Mouse (Mus musculus): Measurements from ENCODE around the gene Tspo. TPM values are rescaled to one million over a fixed set of nuclear protein-coding genes. Genes with fewer than 3 reads are reported as not detected.
A peak's percentile ranks its signal among the peaks of the same experiment; 100 is the strongest.

Tspo gene
- polyA plus RNA-seq, 1 experiment from 2014 or later: 24.7 TPM

DNA sequence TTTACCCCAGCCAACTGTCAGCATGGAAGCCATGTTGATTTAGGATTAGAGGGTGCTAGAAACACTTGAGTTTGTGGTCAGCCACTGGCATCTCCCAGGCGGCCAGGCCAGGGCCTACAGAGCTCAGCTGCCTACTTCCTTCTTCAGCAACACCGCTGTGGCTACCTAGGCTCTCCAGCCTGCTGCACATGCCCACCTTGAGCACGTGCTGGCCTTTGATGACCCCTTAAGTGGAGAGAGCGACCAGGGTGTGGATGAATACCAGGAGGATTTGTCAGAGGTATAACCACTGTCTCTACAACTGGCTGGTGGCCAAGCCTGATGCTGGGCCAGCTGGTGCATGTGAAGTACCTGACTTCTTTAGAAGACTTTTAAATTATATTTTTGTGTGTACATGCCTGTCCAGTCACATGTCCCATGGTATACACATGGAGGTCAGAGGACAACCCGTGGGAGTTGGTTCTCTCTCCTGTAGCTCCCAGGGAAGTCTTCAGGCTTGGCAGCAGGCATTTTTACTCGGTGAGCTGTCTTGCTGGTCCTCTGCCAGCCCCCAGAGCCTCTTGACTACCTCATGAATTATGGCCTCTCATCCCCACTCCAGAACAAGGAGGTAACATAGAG is 11.4 kb downstream of the Tspo start:
- no peak overlapping the region for H3K9ac ChIP-seq (replicated peaks; ENCODE audit: low read length)
- peaks cover 12% of the 10 kb centered on the region for H3K36me3 ChIP-seq (replicated peaks; ENCODE audit: control insufficient read depth, insufficient read depth, low read depth, low read length)
- WGBS: 86% methylated on average over 6 of the region's 6 CpGs
- no peak for ATAC-seq (replicated peaks; ENCODE audit: insufficient number of reproducible peaks, low FRiP score, low TSS enrichment, low read depth)
- H3K4me3 ChIP-seq (ENCODE audit: low read depth, low read length): no peak overlapping the region
- no peak overlapping the region for H3K27ac ChIP-seq (replicated peaks; ENCODE audit: low read depth, low read length)
- no peaks in the 10 kb centered on the region for H3K9me3 ChIP-seq (replicated peaks; ENCODE audit: control insufficient read depth, low read length)
- DNase-seq (ENCODE audit: low spot score): no peak
- no peak overlapping the region for H3K4me2 ChIP-seq (ENCODE audit: low read depth, low read length)
- H3K4me1 ChIP-seq (ENCODE audit: control insufficient read depth, insufficient read depth, low read length): no peaks in the 10 kb centered on the region
- H3K27me3 ChIP-seq (ENCODE audit: control insufficient read depth, insufficient read depth, low read length): no peaks in the 10 kb centered on the region

DNA sequence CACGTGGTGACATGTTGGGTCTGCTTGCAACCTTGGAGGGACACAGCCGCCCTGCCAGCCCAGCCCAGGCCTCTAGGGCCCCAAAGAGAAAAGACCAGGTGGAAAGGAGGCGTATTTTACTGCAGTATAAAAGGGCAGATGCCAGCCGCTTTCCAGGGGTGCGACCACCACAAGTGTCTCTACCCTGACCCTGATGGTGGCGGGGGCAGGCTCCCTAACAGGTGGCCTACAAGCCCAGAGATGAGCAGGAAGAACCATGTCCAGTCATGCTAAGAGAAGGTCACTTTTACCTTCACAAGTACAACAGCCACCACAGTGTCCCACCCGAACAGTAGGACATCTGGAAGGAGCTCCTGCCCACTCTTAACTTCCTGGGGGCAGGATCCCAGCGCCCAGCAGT is 12.2 kb downstream of the Tspo start:
- WGBS: 93% methylated on average over 8 of the region's 8 CpGs

DNA sequence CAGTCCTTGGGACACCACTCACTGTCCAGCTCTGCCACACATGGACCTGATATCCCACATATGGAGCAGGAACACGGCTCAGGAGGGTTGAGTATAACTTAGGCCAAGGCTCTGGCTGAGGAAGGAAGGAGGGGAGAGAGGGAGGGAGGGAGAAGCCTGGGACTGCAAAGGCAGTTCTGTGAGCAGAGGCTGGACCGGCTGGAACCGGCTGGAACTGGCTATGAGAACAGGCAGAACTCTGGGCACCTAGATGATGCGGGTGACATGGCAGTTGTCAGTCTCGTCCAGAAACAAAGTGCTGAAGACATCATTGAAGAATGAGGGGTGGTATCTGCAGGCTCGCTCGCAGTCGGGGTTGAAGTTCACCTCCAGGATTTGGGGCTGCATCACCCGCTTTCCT is 13.3 kb downstream of the Tspo start:
- H3K9ac ChIP-seq (replicated peaks; ENCODE audit: low read length): no peak overlapping the region
- WGBS: 89% methylated on average over 9 of the region's 9 CpGs
- H3K4me3 ChIP-seq (ENCODE audit: low read depth, low read length): no peak overlapping the region
- H3K9me3 ChIP-seq (replicated peaks; ENCODE audit: control insufficient read depth, low read length): no peaks in the 10 kb centered on the region
- peaks cover 19% of the 10 kb centered on the region for H3K36me3 ChIP-seq (replicated peaks; ENCODE audit: control insufficient read depth, insufficient read depth, low read depth, low read length)
- no peak overlapping the region for H3K27ac ChIP-seq (replicated peaks; ENCODE audit: low read depth, low read length)
- no peak for ATAC-seq (replicated peaks; ENCODE audit: insufficient number of reproducible peaks, low FRiP score, low TSS enrichment, low read depth)
- H3K4me1 ChIP-seq (ENCODE audit: control insufficient read depth, insufficient read depth, low read length): no peaks in the 10 kb centered on the region
- no peak overlapping the region for H3K4me2 ChIP-seq (ENCODE audit: low read depth, low read length)
- DNase-seq (ENCODE audit: low spot score): no peak
- H3K27me3 ChIP-seq (ENCODE audit: control insufficient read depth, insufficient read depth, low read length): no peaks in the 10 kb centered on the region

More for the DNA sequence above, 12.2 kb downstream of the Tspo start:
- H3K9ac ChIP-seq (replicated peaks; ENCODE audit: low read length): no peak overlapping the region
- H3K9me3 ChIP-seq (replicated peaks; ENCODE audit: control insufficient read depth, low read length): no peaks in the 10 kb centered on the region
- H3K4me1 ChIP-seq (ENCODE audit: control insufficient read depth, insufficient read depth, low read length): no peaks in the 10 kb centered on the region
- no peak overlapping the region for H3K4me2 ChIP-seq (ENCODE audit: low read depth, low read length)
- H3K27me3 ChIP-seq (ENCODE audit: control insufficient read depth, insufficient read depth, low read length): no peaks in the 10 kb centered on the region
- no peak overlapping the region for H3K4me3 ChIP-seq (ENCODE audit: low read depth, low read length)
- peaks cover 15% of the 10 kb centered on the region for H3K36me3 ChIP-seq (replicated peaks; ENCODE audit: control insufficient read depth, insufficient read depth, low read depth, low read length)
- ATAC-seq (replicated peaks; ENCODE audit: insufficient number of reproducible peaks, low FRiP score, low TSS enrichment, low read depth) (no peak), DNase-seq (ENCODE audit: low spot score) (no peak)
- H3K27ac ChIP-seq (replicated peaks; ENCODE audit: low read depth, low read length): no peak overlapping the region

DNA sequence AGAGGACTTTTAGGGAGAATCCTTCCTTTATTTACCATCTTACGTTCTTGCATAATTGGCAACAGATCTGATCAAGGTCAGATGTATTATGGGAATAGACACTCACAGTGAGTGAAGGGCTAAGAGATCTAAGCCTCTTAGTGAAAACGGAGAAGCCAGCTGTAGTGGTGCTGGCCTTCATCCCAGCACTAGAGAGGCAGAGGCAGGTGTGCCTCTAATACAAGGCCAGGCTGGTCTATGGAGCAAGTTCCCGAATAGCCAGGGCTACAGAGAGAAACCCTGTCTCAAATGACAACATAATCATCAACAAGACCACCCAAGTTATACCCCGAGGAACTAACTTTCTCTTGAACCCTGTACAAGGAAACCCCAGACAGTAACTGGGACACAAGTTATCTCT is 19.5 kb downstream of the Tspo start:
- Histone ChIP-seq H3K4me3 (ENCODE audit: low read depth, low read length) (no peak overlapping the region), H3K4me1 (ENCODE audit: control insufficient read depth, insufficient read depth, low read length) (no peaks in the 10 kb centered on the region), H3K27me3 (ENCODE audit: control insufficient read depth, insufficient read depth, low read length) (no peaks in the 10 kb centered on the region), H3K4me2 (ENCODE audit: low read depth, low read length) (no peak overlapping the region), H3K9me3 (replicated peaks; ENCODE audit: control insufficient read depth, low read length) (no peaks in the 10 kb centered on the region), H3K27ac (replicated peaks; ENCODE audit: low read depth, low read length) (no peak overlapping the region), H3K36me3 (replicated peaks; ENCODE audit: control insufficient read depth, insufficient read depth, low read depth, low read length) (peaks cover 30% of the 10 kb centered on the region), H3K9ac (replicated peaks; ENCODE audit: low read length) (no peak overlapping the region)
- WGBS: 70% methylated on average over 4 of the region's 4 CpGs
- DNase-seq (ENCODE audit: low spot score) (no peak), ATAC-seq (replicated peaks; ENCODE audit: insufficient number of reproducible peaks, low FRiP score, low TSS enrichment, low read depth) (no peak)

DNA sequence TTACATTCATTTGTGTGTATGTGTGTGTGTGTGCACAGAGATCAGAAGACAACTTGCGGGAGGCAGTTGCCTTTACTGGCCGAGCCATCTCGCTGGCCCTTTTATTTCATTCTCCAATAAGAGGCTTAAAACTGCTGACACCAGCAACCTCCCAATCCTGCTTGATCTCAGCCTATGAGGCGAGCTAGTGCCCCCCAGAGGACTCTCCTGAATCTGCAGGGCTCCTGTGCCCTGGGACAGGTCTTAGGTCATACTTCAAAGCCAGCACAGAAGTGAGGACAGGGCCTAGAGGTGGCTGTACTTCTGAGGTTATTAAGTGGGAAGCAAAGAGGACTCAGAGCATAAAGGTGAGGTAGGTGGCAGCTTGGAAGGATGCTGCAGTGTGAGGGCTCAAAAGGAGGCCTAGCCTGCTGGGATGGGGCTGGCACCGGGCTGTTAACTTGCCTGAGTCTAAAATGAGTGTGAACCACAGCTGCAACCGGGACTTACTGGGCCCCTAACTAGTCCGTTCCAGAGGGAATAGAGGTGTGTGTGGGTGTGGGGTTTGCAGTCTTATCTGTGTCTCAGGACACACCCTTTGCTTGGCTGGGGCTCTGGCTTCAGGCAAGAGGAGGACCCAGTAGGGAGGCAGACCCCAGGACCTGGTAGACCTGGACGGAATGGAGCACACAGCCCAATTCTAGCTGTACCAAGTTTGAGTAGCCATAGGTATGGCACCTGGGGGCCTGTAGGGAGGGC is 20.2 kb downstream of the Tspo start:
- no peak overlapping the region for H3K9ac ChIP-seq (replicated peaks; ENCODE audit: low read length)
- no peaks in the 10 kb centered on the region for H3K27me3 ChIP-seq (ENCODE audit: control insufficient read depth, insufficient read depth, low read length)
- DNase-seq (ENCODE audit: low spot score) (peak; percentile 45), ATAC-seq (replicated peaks; ENCODE audit: insufficient number of reproducible peaks, low FRiP score, low TSS enrichment, low read depth) (no peak)
- no peak overlapping the region for H3K4me2 ChIP-seq (ENCODE audit: low read depth, low read length)
- H3K36me3 ChIP-seq (replicated peaks; ENCODE audit: control insufficient read depth, insufficient read depth, low read depth, low read length): peaks cover 30% of the 10 kb centered on the region
- H3K4me3 ChIP-seq (ENCODE audit: low read depth, low read length): no peak overlapping the region
- no peaks in the 10 kb centered on the region for H3K4me1 ChIP-seq (ENCODE audit: control insufficient read depth, insufficient read depth, low read length)
- WGBS: 75% methylated on average over 8 of the region's 8 CpGs
- no peak overlapping the region for H3K27ac ChIP-seq (replicated peaks; ENCODE audit: low read depth, low read length)
- H3K9me3 ChIP-seq (replicated peaks; ENCODE audit: control insufficient read depth, low read length): no peaks in the 10 kb centered on the region

DNA sequence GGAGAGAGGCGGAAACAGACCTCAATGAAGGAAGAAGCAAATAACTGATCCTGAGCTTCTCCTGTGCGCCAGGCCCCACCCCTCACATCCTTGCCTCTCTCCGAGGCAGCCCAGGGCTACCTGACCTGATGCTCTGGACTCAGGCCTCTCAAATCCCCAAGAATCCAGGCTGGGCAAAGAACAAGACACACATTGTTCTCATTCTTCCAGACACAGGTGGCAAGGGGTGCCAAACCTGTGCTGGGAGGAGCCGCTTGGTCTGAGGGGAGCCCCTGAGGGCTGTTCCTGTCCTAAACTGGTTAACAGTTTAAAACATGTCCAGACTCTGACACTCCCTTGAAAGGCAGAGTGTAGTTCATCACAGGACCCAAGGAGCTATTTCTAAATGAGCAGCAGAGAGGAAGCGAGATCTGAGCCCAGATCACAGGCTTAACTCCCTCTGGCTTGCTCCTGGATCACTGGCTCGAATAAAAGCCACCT is 21.4 kb downstream of the Tspo start:
- Histone ChIP-seq H3K9ac (replicated peaks; ENCODE audit: low read length) (no peak overlapping the region), H3K4me2 (ENCODE audit: low read depth, low read length) (no peak overlapping the region), H3K4me3 (ENCODE audit: low read depth, low read length) (no peak overlapping the region), H3K36me3 (replicated peaks; ENCODE audit: control insufficient read depth, insufficient read depth, low read depth, low read length) (peaks cover 28% of the 10 kb centered on the region), H3K4me1 (ENCODE audit: control insufficient read depth, insufficient read depth, low read length) (no peaks in the 10 kb centered on the region), H3K9me3 (replicated peaks; ENCODE audit: control insufficient read depth, low read length) (no peaks in the 10 kb centered on the region), H3K27me3 (ENCODE audit: control insufficient read depth, insufficient read depth, low read length) (no peaks in the 10 kb centered on the region), H3K27ac (replicated peaks; ENCODE audit: low read depth, low read length) (no peak overlapping the region)
- 85% methylated on average over 6 of the region's 6 CpGs for whole genome bisulfite sequencing
- DNase-seq (ENCODE audit: low spot score): no peak
- no peak for ATAC-seq (replicated peaks; ENCODE audit: insufficient number of reproducible peaks, low FRiP score, low TSS enrichment, low read depth)

DNA sequence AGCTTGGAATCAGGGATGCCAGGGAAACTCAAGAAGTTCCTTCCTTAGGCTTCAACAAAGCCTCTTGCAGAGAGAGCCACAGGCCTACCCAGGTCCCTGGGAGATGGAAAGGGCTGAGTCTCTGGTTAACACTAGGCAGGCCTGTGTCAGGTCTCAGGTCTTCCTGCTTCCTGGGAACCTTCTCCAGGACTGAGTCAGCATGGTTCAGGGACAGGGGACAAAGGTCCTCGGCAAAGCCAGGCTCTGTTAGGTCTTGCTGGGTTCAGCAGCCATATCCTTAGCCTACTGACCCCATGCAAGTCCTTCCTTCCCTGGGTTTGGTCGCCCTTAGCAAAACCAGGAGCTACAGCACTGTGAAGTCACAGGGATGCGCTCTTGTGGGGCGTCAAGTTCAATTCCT is 27.4 kb downstream of the Tspo start:
- Histone ChIP-seq H3K27ac (replicated peaks; ENCODE audit: low read depth, low read length) (no peak overlapping the region), H3K9me3 (replicated peaks; ENCODE audit: control insufficient read depth, low read length) (no peaks in the 10 kb centered on the region), H3K4me1 (ENCODE audit: control insufficient read depth, insufficient read depth, low read length) (0 out of 2 replicates have a peak, but pooled peaks cover 3% of the 10 kb centered on the region), H3K27me3 (ENCODE audit: control insufficient read depth, insufficient read depth, low read length) (no peaks in the 10 kb centered on the region), H3K9ac (replicated peaks; ENCODE audit: low read length) (no peak overlapping the region), H3K4me2 (ENCODE audit: low read depth, low read length) (no peak overlapping the region), H3K36me3 (replicated peaks; ENCODE audit: control insufficient read depth, insufficient read depth, low read depth, low read length) (peaks cover 15% of the 10 kb centered on the region), H3K4me3 (ENCODE audit: low read depth, low read length) (no peak overlapping the region)
- WGBS: 92% methylated on average over 4 of the region's 4 CpGs
- ATAC-seq (replicated peaks; ENCODE audit: insufficient number of reproducible peaks, low FRiP score, low TSS enrichment, low read depth) (no peak), DNase-seq (ENCODE audit: low spot score) (no peak)

DNA sequence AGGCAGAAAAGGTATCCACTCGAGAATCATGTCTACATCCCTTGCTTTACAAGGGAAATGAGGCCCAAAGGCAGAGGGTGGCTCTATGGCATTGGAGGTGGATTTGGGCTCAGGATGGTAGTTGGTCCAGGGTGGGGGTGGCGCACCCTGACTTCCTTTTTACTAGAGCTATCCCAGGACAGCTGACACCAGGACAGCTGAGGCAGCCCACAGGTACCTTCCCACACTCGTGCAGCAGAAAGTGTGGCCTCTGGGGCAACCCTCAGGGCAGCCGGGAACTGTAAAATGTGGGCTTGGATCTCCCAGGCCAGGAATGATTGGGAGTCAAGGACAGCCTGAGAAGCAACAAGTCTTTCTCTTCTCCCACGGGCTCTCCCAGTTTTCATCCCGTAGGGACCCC is 28.4 kb downstream of the Tspo start:
- H3K36me3 ChIP-seq (replicated peaks; ENCODE audit: control insufficient read depth, insufficient read depth, low read depth, low read length): peaks cover 5% of the 10 kb centered on the region

More for the DNA sequence above, 28.4 kb downstream of the Tspo start:
- Histone ChIP-seq H3K4me1 (ENCODE audit: control insufficient read depth, insufficient read depth, low read length) (0 out of 2 replicates have a peak, but pooled peaks cover 3% of the 10 kb centered on the region), H3K27ac (replicated peaks; ENCODE audit: low read depth, low read length) (no peak overlapping the region), H3K4me3 (ENCODE audit: low read depth, low read length) (no peak overlapping the region), H3K9me3 (replicated peaks; ENCODE audit: control insufficient read depth, low read length) (no peaks in the 10 kb centered on the region), H3K4me2 (ENCODE audit: low read depth, low read length) (no peak overlapping the region), H3K9ac (replicated peaks; ENCODE audit: low read length) (no peak overlapping the region), H3K27me3 (ENCODE audit: control insufficient read depth, insufficient read depth, low read length) (no peaks in the 10 kb centered on the region)
- DNase-seq (ENCODE audit: low spot score): no peak
- 85% methylated on average over 6 of the region's 6 CpGs for WGBS
- no peak for ATAC-seq (replicated peaks; ENCODE audit: insufficient number of reproducible peaks, low FRiP score, low TSS enrichment, low read depth)

Data from embryonic facial prominence, embryonic 11.5 days (tissue).